Mouse (Mus musculus) fibroblast of lung, adult 2 months (primary cell): ENCODE results near the gene Naglu.
"Not testable (repeated sequence)": the region's sequence is repeated elsewhere in the genome, so short reads cannot be mapped to it uniquely, and the experiment has no call there.

ENCODE experiments used
- DNase-seq: peaks from one replicate; pipeline ENCODE4 v3.0.0-alpha.2; 2011; ENCODE audit warnings: low read depth

Naglu gene

DNA sequence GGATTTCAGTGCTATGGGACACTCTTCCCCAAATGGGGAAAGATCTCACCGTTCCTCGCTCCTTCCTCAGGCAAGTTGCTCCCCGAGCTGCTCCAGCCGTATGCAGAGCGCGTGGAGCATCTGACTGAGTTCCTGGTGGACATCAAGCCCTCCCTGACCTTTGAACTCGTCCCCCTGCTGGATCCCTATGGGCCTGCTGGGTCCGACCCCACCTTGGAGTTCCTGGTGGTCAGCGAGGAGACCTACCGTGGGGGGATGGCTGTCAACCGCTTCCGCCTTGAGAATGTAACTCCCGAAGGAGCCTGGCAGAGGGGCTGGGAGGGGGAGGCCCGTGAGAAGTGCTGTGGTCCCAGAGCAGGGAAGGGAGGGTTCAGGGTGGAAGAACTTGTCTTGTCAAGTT, 14.4 kb downstream of the Naglu start:
- no peak for DNase-seq

DNA sequence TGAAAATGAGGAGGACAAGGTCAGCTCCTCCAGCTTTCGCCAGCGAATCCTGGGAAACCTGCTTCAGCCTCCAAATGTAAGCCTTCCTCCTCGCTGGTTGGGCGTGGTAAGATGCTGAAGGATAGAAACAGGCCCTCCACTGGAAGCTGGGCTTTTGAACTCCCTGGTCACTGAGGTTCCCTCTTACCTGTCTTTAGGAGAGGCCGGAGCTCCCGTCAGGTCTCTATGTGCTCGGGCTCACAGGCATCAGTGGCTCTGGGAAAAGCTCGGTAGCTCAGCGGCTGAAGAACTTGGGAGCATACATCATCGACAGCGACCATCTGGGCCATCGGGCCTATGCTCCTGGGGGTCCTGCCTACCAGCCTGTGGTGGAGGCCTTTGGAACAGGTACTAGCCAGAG, 15.0 kb downstream of the Naglu start:
- no peak for DNase-seq

DNA sequence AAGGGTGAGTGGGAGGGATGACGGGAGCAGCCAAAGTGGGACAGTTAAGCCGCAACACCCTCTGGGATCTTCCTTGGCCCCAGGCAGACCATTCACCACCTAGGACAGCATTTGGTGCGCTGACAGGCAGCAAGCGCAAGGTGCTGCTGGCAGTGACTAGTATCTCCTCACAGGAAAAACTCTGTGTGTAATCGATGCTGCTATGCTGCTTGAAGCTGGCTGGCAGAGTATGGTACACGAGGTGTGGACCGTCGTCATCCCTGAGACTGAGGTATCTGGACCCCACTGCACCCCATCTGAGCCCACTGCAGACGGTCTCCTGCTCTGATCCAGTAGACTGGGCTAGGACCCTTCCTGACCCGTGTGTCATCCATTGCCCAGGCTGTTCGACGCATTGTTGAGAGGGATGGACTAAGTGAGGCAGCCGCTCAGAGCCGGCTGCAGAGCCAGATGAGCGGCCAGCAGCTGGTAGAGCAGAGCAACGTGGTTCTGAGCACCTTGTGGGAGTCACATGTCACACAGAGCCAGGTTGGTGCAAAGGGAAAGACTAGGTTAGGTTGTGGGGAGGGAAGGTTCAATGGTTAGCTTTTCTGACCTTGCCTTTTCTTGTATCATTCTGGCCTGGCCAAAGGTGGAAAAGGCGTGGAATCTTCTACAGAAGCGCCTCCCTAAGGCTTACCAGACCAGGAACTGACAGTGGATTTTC, 16.0 kb downstream of the Naglu start:
- no peak for DNase-seq

DNA sequence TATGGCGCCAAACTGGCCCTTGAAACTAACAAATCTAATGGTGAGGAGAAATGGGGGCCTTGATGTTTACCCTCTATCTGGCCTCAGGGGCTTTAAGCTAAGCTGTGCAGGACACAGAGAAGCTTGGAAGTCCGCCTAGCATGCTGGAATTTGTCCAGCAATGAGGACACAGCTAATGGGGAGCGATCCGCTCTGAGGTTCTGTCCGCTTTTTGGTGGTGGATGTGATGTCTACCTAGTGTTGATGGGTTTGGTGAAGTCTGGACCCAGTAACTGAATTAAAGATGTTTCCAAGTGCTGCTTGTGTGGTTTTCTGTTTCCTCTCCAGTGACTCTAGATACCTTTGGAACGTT, 16.5 kb downstream of the Naglu start:
- DNase-seq: no peak

DNA sequence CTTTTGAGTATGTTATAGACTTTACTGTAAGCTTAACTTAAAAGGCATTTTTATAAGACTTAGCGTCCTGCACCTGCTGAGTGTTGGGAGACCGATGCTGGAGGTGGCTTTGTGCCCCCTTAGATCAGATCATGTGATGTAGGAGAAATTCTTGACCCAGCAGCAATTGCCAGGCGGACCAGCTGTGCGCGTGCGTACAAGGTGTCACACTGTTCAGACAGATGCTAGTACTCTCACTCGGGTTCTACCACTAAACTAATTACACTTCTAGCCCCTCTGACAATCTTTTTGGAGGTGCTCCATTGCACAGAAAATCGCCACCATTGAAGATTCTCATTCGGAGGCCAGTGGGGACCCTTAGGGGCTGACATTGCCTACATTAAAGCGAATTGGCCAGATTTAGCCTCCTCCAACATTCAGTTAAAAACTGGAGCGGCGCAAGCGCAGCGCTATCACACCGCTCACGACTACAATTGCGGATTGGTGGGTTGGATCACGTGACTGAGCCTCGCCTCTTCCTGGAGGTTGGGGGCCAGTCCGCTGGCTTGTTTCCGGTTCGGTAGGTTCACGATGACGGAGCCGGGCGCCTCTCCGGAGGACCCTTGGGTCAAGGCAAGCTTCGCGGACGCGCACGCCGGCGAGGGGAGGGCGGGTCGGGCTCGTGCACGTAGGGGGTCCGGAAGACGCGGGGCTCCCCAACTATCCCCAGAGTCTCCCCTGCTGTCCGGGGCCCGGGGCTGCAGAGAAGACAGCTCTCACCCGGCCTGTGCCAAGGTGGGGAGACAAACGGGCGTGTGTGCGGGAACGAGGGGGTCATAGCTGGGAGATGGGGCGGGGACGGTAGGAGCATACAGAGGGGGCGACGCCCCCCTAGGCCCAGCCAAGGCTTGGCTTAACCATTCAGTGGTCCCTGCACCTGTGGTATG, 17.2 kb downstream of the Naglu start, which contains the start of gene Mlx:
TSS of gene Mlx (plus strand) at position 522 of the 926 bp plus-strand sequence.
- peak; percentile 82 for DNase-seq

DNA sequence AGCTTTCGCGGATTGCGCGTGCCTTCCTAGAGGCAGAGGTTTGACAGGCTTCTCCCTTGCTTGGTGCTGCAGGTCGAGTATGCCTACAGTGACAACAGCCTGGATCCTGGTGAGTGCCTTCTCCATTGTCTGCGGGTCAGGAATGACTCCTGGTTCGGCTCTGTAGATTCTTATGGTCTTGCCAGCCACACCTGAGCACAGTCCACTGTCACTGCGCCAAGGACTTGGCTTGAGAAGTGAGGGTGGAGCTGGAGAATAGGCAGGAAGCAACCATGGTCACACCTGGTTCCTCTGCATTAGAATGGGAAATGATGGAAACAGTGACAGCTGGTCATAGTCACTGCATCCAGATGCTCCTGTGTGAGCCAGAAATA, 17.9 kb downstream of the Naglu start:
- DNase-seq: no peak

DNA sequence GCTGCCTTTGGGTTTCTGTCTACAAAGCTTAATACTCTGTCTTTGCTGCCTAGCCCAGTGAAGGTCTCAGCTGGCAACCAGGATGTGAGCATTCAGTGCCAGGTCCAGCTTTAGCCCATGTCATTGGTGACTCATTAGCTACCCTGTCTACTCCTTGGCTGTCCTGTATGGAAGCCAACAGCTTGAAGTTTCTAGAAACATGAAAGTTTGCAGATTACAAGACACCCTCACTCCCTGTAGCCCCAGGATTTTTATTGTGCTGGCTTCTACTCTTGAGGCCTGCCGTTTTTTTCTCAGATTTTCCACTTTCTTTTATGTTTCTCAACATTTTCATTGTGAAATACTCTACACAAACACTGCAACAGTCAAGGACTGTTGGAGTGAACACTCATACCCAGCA, 20.1 kb downstream of the Naglu start:
- DNase-seq: no peak

DNA sequence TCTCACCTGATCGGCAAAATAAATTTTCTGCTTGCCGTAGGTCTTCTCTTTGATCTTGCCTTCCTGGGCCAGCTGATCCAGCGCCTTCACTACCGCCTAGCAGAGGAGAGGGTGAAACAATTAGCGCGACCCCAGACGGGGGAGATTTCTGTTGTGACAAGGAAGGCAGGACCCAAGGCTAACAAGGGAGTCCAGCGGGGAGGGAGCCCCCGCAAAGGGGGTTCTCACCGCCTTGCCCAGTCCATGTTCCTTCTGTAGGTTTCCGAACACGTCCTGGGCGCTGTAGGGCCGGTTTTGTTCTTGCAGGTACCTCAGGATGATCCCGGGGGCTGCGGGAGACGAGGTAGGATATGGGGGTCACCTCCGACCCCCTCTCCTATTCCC, 25.1 kb downstream of the Naglu start:
- no peak for DNase-seq

DNA sequence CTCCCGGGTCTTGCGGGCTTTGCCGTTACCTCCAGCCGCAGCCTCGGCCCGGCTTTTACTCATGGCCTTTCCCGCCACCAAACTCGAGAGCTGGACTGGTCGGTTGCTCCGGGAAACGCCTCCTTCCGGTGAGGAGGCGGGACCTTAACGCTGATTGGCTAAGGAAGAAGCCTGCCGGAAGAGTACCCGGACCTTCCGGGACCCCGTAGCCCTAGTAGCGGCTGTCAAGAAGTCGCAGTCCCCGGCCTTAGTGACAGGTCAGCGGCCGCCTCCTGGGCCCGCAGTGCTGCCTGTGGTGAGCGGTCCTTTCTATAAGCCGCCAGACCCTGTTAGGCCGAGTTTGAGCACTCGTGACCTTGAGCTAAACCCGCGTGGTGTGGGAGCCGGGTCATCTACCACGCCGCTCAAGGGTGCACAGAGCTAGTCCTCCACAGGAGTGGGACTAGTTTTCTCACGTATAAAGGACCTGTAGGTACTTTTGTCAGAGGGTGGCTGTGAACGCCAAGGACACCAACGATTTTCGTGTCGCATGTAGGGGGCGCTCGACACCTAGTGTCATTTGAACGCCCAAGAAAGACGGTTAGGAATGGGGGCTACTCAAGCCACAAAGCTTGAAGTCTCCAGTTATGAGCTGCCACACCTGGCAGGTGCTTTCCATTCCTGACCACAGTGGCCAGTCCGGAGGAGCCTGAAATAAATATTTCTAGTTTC, 25.7 kb downstream of the Naglu start, which contains the start of gene Psmc3ip:
TSS of gene Psmc3ip (minus strand) at position 123 of the 711 bp plus-strand sequence.
- DNase-seq: peak; percentile 85

DNA sequence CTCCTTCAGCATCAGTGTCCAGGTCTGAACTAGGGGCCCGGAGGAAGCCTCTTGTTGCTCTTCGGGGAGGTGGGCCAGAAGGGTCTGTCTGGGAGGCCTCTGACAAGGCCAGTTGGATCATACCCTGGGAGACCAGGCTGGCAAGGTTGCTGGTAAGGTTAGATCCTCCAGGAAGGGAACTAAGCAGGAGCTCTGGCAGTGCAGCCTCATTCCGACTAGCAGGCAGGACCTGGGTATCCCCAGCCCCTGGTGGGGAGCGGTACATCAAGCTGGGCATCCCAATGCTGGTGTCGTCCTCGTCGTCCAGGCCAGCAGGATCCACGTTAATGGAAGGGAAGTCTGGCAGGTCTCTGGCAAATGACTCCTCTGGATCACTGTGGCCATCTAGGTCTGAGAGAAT, 28.4 kb downstream of the Naglu start:
- no peak for DNase-seq

DNA sequence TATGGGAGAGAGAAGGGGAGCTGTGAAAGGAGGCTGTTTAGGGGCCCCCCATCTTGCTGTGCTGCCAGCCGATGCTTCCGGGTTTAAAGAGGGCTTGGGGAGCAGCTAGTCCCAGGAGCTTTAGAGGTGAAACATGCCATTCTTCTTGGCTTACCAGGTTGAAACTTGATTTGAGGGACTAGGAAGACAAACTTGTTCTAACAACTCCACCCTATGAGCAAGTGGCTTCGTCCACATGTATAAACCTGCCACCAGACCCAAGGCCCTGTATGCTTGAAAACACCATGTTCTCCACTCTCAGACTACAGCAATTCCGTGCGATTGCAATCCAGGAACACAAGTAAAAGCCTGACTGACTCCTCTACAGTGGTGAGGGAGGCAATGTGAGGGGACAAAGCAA, 33.2 kb downstream of the Naglu start:
- DNase-seq: no peak

DNA sequence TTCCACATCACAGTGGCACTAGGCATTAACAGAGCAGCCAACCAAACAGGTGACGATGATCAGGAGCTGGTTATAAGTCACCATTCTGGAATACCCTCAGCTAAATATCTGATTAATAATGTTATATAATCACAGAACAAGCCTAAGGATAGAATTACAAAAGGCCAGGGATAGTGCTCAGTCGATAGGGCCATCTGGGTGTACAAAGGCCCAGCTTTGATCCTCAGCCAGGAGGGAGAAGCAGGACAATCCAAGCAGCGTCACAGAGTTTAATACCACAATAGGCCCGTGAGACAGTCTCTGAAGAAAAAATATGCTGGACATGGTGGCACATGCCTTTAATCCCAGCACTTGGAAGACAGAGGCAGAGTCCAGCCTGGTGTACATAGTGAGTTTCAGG, 39.5 kb downstream of the Naglu start:
- DNase-seq: no peak

DNA sequence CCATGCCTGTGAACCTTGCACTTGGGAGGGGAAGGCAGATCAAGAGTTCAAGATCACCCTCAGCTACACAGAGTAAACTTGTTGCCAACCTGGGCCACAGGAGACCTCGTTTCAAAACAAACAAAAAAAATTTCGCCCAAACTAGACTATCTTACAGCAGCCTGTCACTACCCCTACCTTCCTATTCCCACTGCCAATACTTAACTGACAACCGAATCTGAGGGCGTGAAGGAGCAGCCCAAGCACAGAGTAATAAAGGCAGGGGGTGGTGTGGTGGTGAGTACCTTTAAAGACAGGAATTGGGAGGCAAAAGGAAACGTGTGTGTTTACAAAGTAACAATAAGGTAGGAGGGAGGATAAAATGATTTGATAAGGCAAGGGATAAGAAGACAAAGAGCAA, 40.9 kb downstream of the Naglu start:
- DNase-seq: no peak

DNA sequence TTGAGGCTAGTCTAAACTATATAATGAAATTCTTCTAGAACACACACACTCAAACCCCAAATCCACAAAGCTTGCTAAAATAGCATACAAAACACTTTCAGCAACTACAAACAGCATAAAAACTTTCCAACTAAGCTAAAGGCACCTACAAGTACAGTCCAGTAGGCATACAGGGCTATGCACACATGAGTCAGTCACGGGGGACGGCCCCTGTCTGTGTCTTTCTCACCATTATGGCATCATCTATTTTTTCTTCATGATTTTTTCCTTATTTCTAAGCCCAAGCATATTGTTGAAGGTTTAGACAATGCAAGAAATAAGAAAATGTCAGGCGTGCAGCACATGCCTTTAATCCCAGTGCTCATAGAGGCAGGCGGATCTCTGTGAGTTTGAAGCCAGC, 41.4 kb downstream of the Naglu start:
- DNase-seq: no peak

DNA sequence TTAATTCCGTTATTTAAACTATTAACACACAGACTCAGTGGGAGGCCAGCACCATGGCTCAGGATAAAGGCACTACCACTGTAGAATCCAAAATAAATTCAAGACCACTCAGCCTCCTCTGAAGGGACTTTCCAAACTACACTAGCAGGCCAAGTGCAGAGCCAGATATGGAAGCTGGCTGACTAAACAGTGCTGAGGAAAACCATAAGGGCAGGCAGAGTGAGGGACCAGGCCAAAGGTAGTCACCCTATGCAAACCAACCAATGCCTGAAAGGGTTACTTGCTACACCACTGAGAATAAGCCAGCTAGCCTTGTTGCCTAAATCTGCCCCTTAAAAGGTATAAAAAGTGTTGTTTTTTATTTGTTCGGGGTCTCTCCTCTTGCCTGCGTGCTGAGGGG, 42.4 kb downstream of the Naglu start:
- DNase-seq: no peak

DNA sequence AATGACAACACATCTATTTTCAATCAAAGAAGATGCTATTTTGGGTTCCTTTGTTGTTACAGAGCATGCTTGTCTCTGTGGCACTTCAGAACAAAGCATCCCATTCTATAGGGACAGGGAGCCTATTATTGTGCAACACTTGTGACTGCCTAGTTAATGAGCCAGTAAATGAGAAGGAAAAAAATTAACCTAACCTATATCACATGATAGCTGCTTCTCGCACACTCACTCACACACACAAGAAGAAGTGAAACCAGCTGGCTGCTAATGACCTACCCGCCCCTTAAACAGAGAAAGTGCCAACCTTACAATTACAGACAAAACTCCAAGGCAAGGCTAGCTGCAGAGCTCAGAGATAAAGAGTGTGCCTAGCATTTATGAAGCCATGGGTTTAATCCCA, 45.8 kb downstream of the Naglu start:
- DNase-seq: no peak

DNA sequence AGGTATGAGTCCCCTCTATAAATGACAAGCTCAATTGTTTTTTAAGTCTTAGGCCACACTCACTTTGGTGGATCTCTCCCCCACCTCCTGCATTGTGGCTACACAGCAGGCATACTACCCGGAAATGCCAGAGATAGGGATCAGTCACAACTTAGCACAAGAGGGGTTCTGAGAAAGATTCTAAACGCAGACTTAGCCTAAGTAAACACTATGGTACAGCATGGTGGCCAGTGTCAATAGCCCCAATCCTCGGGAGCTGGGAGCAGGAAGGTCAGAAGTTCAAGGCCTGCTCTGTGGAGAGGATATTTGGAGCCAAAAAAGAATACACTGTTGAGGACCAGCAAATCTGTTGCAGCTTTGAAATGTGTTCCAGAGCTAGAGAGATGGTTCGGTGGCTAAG, 48.3 kb downstream of the Naglu start:
- no peak for DNase-seq

DNA sequence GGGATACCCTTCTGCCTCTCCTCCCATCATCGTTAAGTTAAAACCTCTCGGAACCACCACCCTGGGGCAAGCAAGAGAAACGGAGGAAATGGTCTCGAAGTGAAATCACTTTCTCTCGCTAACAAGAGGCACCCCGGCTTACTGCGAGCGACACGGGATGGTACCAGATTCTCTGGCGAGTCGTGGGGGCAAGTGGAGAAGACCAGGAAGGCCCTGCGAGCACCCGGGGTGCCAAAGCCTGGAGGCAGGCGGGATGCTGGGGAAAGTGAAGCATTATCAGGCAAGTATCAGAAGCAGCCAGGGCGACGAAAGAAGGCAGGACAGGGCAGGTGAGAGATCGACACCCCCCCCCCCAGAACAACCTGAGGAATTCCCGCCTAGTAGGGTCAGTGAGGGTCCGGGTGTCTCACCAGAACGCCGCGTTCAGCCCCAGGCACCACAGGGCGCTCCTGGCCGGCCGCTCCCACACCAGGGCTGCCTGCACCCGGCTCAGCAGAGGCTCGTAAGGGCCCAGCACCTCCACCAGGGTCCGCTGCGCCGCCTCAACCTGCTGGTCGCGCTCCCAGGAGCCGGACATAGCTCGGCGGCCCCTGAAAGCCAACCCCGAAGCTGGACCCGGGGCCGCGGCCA, 49.4 kb downstream of the Naglu start:
- no peak for DNase-seq

DNA sequence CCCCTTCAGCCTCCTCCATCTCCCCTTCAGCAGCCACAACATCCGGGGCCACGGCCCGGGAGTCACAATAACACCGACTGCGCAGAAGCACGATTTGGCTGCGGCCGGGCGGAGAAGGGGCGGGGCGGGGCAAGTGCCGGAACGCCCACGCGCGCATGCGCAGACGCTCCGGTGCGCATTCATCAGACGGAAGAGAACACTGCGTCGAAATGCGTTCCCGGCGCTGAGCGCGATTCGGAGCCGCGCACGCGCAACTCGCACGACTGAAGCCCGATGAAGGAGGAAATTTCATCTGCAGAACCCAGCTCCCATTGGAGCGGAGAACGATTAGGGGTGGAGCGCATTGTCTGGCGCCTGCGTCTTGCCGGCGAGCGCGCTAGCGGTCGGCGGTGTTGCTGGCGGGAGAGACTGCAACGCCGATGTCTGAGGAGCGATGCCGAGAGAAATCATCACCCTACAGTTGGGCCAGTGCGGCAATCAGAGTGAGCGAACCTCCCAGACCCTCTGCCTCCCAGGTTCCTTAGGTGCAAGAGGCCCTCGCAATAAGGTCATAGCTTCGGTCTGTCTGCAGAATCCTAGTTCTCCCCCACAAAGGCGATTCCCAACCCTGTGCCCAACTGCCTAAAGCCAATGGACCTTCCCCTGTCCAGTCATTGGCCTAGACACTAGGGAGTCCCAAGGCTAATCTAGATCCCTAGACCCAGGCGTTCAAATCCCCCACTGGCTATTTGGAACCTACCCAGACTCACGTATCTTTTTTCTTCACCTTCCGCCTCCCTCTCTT, 50.1 kb downstream of the Naglu start, which contains the start of the genes Retreg3 and Tubg1:
TSS of gene Retreg3 (minus strand) at position 133 of the 784 bp plus-strand sequence.
TSS of gene Tubg1 (plus strand) at position 178 of the 784 bp plus-strand sequence.
- peak; percentile 99 for DNase-seq

DNA sequence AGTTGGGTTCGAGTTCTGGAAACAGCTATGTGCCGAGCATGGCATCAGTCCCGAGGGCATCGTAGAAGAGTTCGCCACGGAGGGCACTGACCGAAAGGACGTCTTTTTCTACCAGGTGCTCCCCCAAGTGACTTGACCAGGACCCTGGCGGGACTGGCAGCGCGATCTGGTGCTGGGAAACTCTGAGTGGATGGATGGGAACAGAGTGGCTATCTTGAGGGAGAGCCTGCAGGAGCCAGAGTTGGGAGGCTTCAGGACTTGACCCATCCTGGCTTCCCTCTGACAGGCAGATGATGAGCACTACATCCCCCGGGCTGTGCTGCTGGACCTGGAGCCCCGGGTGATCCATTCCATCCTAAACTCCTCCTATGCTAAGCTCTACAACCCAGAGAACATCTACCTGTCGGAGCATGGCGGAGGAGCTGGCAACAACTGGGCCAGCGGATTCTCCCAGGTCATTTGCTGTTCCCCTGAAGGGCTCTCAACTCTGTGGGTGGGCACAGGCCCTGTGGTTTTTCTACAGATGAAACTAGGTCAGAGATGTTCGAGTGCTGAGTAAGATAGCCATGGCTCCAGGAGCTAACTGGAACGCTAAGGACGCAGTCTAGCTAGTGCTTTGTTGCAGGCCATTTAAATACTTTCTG, 50.9 kb downstream of the Naglu start:
- no peak for DNase-seq

DNA sequence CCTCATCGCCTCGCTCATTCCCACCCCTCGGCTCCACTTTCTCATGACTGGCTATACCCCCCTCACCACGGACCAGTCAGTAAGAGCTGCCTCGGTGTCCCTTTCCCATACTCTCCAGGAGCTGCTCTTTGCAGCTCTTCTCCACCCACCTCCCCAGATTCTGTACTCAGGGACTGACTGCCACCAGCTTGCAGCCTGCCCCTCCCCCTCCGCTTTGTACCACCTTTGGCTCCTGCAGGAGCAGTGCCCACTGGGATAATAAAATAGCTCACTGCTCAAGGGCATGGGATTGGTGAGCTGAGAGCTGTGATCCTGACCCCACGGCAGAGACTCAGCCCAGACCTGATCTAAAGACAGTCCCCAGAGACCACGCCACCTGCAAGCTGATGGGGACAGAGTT, 54.7 kb downstream of the Naglu start:
- DNase-seq: not testable (repeated sequence)
